Mouse (Mus musculus) myocyte (in vitro differentiated cells): Measurements from ENCODE around the gene Yju2.

Experiments used
- CEBPB ChIP-seq: IDR thresholded peaks from 2 replicates; pipeline ENCODE4 v1.6.1; 2011; ENCODE audit warnings: mild to moderate bottlenecking, moderate library complexity; ENCODE audit not compliant: poor library complexity, insufficient read depth, severe bottlenecking
- E2F4 ChIP-seq: IDR thresholded peaks from one replicate; pipeline ENCODE4 v1.6.1; 2011; ENCODE audit warnings: mild to moderate bottlenecking, control low read depth, moderate library complexity; ENCODE audit not compliant: insufficient read depth
- MAX ChIP-seq: IDR thresholded peaks from one replicate; pipeline ENCODE4 v1.6.1; 2011; ENCODE audit warnings: low read depth, mild to moderate bottlenecking, control low read depth
- MYOD1 ChIP-seq, 3 experiments: IDR thresholded peaks; one replicate each; pipeline ENCODE4 v1.6.1; 2011; ENCODE audit warnings: control low read depth in 2 of 3, low read depth in 2 of 3, mild to moderate bottlenecking in 2 of 3, moderate library complexity in 1 of 3; ENCODE audit not compliant: insufficient read length in 2 of 3, control insufficient read depth in 1 of 3
- MYOG ChIP-seq, 3 experiments: IDR thresholded peaks; one replicate each; pipeline ENCODE4 v1.6.1; 2011; ENCODE audit warnings: control low read depth in 2 of 3, low read depth in 2 of 3, mild to moderate bottlenecking in 2 of 3; ENCODE audit not compliant: insufficient read length in 2 of 3, control insufficient read depth in 1 of 3, insufficient read depth in 1 of 3
- POLR2A ChIP-seq: IDR thresholded peaks from one replicate; pipeline ENCODE4 v1.6.1; 2011; ENCODE audit warnings: low read depth, mild to moderate bottlenecking, control low read depth, moderate library complexity; ENCODE audit not compliant: insufficient read length
- POLR2AphosphoS2 ChIP-seq: IDR thresholded peaks from one replicate; pipeline ENCODE4 v1.6.1; 2011; ENCODE audit warnings: low read depth, control low read depth; ENCODE audit not compliant: insufficient read length
- REST ChIP-seq: IDR thresholded peaks from one replicate; pipeline ENCODE4 v1.6.1; 2011; ENCODE audit warnings: mild to moderate bottlenecking, control low read depth, moderate library complexity; ENCODE audit not compliant: insufficient read depth, insufficient read length
- SRF ChIP-seq: IDR thresholded peaks from one replicate; pipeline ENCODE4 v1.6.1; 2011; ENCODE audit warnings: low read depth; ENCODE audit not compliant: control insufficient read depth, insufficient read length
- TCF12 ChIP-seq: IDR thresholded peaks from one replicate; pipeline ENCODE4 v1.6.1; 2011; ENCODE audit warnings: mild to moderate bottlenecking, control low read depth; ENCODE audit not compliant: poor library complexity, insufficient read depth, severe bottlenecking
- TCF3 ChIP-seq: IDR thresholded peaks from one replicate; pipeline ENCODE4 v1.6.1; 2011; ENCODE audit warnings: low read depth, control low read depth; ENCODE audit not compliant: insufficient read length
- USF1 ChIP-seq: IDR thresholded peaks from one replicate; pipeline ENCODE4 v1.6.1; 2011; ENCODE audit warnings: low read depth, mild to moderate bottlenecking, control low read depth, moderate library complexity

GRCm38 (mm10) chr17:55932635-55933034 is 26.3 kb upstream of the Yju2 start:
- TF ChIP-seq POLR2AphosphoS2: no peak
- no peak for TF ChIP-seq TCF12
- no peak for TF ChIP-seq POLR2A
- TF ChIP-seq MYOG (IDR thresholded peaks at IDR 0.05; ENCODE audit: control insufficient read depth in 1 of 3, insufficient read depth in 1 of 3, insufficient read length in 2 of 3, low read depth in 2 of 3): no peak
- TF ChIP-seq REST: no peak
- TF ChIP-seq MAX: no peak
- no peak for TF ChIP-seq E2F4
- TF ChIP-seq USF1: no peak
- TF ChIP-seq CEBPB: no peak
- no peak for TF ChIP-seq MYOD1 (IDR thresholded peaks at IDR 0.05; ENCODE audit: control insufficient read depth in 1 of 3, insufficient read length in 2 of 3, low read depth in 2 of 3)
- TF ChIP-seq TCF3: no peak
- no peak for TF ChIP-seq SRF
